Mouse (Mus musculus) hindbrain, embryonic 11.5 days (tissue): ENCODE measurements around the gene Epha8. TPM values are rescaled to one million over a fixed set of nuclear protein-coding genes. Genes with fewer than 3 reads are reported as not detected.

Source experiments
- ATAC-seq: fragments of 200-750 bp; cut with Nextera tagmentation; 2 replicates; pipeline ENCODE4 v1.8.0; 2017; ENCODE audit warnings: mild to moderate bottlenecking, moderate TSS enrichment, moderate library complexity; ENCODE audit not compliant: low FRiP score
- DNase-seq: peaks from one replicate; pipeline ENCODE4 v3.0.0-alpha.2; 2015; ENCODE audit warnings: low spot score
- H3K27ac ChIP-seq: fragments of 300-500 bp; sonication (generic); 2 replicates; pipeline ENCODE4 v1.5.1; 2014; ENCODE audit warnings: mild to moderate bottlenecking, low read depth, low read length
- H3K27me3 ChIP-seq: fragments of 300-500 bp; sonication (generic); 2 replicates; pipeline ENCODE4 v1.6.1; 2014; ENCODE audit warnings: mild to moderate bottlenecking, low read length, moderate library complexity, mixed read lengths; ENCODE audit not compliant: control insufficient read depth, insufficient read depth
- H3K36me3 ChIP-seq: fragments of 300-500 bp; sonication (generic); 2 replicates; pipeline ENCODE4 v1.6.1; 2014; ENCODE audit warnings: mild to moderate bottlenecking, low read length, moderate library complexity, mixed read lengths; ENCODE audit not compliant: control insufficient read depth, insufficient read depth
- H3K4me1 ChIP-seq: fragments of 300-500 bp; sonication (generic); replicated peaks from 2 replicates; pipeline ENCODE4 v1.6.1; 2014; ENCODE audit warnings: low read length, mixed read lengths; ENCODE audit not compliant: control insufficient read depth, insufficient read depth
- H3K4me2 ChIP-seq: fragments of 300-500 bp; sonication (generic); replicated peaks from 2 replicates; pipeline ENCODE4 v1.6.1; 2014; ENCODE audit warnings: mild to moderate bottlenecking, low read depth, low read length
- H3K4me3 ChIP-seq: fragments of 300-500 bp; sonication (generic); 2 replicates; pipeline ENCODE4 v1.5.1; 2014; ENCODE audit warnings: low read depth, low read length
- H3K9ac ChIP-seq: fragments of 300-500 bp; sonication (generic); 2 replicates; pipeline ENCODE4 v1.6.1; 2014; ENCODE audit warnings: low read depth, low read length
- H3K9me3 ChIP-seq: fragments of 300-500 bp; sonication (generic); 2 replicates; pipeline ENCODE4 v1.6.1; 2016; ENCODE audit warnings: low read length; ENCODE audit not compliant: control insufficient read depth
- WGBS: fragments of 180-500 bp; shearing (Covaris S2); extraction: QIAGEN DNeasy Blood & Tissue Kit; methylation state at CpG from one replicate; pipeline ENCODE4 v1.1.7; 2014; 5-methylcytosine and 5-hydroxymethylcytosine counted together
- polyA plus RNA-seq: library from polyadenylated mRNA; unstranded; fragments of >200 nt; fragmentation: Nextera tagmentation; extraction: Ambion mirVana; gene quantifications from 2 replicates; pipeline ENCODE4 v1.2.1, GENCODE M21; 2014

The Epha8 gene
- polyA plus RNA-seq, 1 experiment from 2014 or later, result 0.99 TPM

DNA sequence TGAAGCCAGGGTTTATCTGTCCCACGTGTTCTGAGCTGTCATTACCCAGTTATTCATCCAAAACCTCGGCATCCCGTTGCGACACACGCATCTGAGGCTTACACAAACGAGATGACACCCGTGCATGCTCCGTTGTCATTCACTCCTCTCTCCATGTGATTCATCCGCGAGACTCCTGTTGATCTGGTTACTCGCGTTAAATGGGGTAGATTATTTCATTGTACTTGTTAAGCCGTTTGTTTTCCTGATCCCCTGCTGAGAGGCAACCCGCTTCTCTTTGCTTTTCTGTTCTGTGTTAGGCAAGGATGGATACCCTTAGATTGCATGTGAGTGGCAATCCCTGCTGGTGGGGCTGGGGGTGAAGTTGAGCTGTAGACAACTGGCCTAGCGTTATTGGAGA, 30.8 kb downstream of the Epha8 start:
- no peak overlapping the region for H3K4me3 ChIP-seq
- no peak overlapping the region for H3K4me2 ChIP-seq
- ATAC-seq (no peak), DNase-seq (no peak)
- H3K9ac ChIP-seq, result no peak overlapping the region
- no peaks in the 10 kb centered on the region for H3K4me1 ChIP-seq
- peaks cover 7% of the 10 kb centered on the region; the same call in 1 of the 2 replicates for H3K27me3 ChIP-seq
- no peaks in the 10 kb centered on the region for H3K9me3 ChIP-seq
- 12% methylated on average over 15 of the region's 15 CpGs for WGBS
- no peak overlapping the region for H3K27ac ChIP-seq
- H3K36me3 ChIP-seq, result no peaks in the 10 kb centered on the region

DNA sequence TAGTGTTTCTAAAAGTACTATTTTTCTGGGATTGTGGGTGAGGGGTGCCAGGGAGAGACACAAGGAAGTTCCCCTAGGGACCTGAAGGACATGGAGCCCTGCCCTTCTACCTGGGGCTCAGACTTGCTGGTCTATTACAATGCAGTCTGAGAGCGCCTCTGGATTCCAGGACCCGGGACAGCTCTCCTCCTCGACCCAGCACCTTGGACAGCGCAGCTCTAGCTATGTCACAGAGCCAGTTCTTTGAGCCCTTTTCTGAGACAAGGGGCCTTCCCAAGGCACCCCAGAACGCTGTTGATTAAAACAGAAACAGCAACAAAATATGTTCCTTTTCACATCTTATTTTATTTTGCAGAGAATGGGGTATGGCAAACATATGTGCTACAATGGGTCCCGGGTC, 32.1 kb downstream of the Epha8 start:
- Histone ChIP-seq H3K27me3 (peaks cover 7% of the 10 kb centered on the region; the same call in 1 of the 2 replicates), H3K4me1 (no peaks in the 10 kb centered on the region)
- no peak for ATAC-seq

DNA sequence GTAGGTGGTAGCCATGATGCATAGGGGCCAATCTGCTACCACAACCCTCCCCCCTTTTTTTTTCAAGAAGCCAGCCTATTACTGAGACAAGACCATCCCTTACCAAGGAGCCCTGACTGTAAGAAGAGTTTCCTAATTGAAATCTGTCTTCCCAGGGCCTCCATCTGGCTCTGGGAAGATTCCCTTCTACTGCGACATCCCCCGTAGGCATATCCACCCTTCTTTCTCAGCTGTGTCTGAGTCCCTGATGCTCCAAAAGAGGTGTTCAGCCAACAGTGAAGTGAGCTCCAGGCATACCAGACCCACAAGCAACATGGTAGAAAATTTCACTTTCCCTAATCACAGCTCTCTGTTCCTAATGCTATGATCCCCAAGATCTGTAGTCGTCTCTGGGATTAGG, 37.1 kb downstream of the Epha8 start:
- no peaks in the 10 kb centered on the region for H3K27me3 ChIP-seq
- ATAC-seq, result no peak

More for the DNA sequence above, 32.1 kb downstream of the Epha8 start:
- no peak overlapping the region for H3K27ac ChIP-seq
- WGBS, result 7% methylated on average over 6 of the region's 6 CpGs
- no peak overlapping the region for H3K9ac ChIP-seq
- no peaks in the 10 kb centered on the region for H3K36me3 ChIP-seq
- H3K4me2 ChIP-seq, result no peak overlapping the region
- H3K4me3 ChIP-seq, result no peak overlapping the region
- peak; percentile 81 for DNase-seq
- no peaks in the 10 kb centered on the region for H3K9me3 ChIP-seq

DNA sequence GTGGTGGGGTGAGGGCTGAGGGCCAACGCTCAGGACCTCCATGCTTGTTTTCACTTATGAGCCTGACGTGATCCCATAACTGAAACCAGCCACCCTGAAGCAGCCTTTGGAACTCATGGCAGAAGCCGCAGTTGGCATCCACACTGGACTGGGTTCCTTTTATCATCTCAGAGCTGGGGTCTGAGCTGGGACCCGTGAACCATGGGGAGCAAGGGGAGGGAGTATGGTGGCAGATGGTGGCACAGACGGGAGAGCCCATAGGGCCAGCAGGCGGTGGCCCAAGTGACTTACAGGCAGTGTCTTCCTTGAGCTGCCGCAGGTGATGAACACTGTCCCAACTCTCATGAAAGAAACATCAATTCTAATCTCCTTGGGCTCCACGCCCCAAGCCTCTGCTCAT, 37.8 kb downstream of the Epha8 start:
- ATAC-seq (no peak), DNase-seq (no peak)
- H3K9me3 ChIP-seq, result no peaks in the 10 kb centered on the region
- WGBS, result 84% methylated on average over 8 of the region's 8 CpGs
- H3K4me2 ChIP-seq, result no peak overlapping the region
- H3K4me3 ChIP-seq, result no peak overlapping the region
- no peaks in the 10 kb centered on the region; the same call in 1 of the 2 replicates for H3K4me1 ChIP-seq
- H3K9ac ChIP-seq, result no peak overlapping the region
- no peak overlapping the region for H3K27ac ChIP-seq
- H3K27me3 ChIP-seq, result no peaks in the 10 kb centered on the region
- no peaks in the 10 kb centered on the region for H3K36me3 ChIP-seq

More for the DNA sequence above, 37.1 kb downstream of the Epha8 start:
- Histone ChIP-seq H3K9me3 (no peaks in the 10 kb centered on the region), H3K36me3 (no peaks in the 10 kb centered on the region), H3K27ac (no peak overlapping the region), H3K4me3 (no peak overlapping the region), H3K4me2 (no peak overlapping the region), H3K9ac (no peak overlapping the region), H3K4me1 (no peaks in the 10 kb centered on the region; the same call in 1 of the 2 replicates)
- DNase-seq, result no peak
- 79% methylated on average over 3 of the region's 3 CpGs for WGBS

DNA sequence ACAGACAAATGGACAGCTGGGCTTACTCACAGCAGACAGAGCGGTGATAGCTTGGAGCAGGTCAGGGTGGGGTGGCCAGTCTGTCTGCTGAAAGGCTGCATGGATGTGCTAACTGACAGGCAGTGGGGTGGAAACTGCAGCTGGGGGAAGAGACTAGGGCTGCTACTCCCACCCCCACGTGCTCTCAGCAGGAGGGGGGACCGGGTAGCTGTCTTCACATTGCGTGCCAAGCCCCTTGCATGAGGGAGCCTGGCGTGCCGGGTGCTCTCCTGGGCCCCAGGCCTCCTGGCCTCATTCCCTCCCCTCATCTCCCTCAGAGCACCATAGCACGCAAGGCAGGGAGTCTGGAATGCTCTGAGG, 39.5 kb downstream of the Epha8 start:
- Histone ChIP-seq H3K4me1 (no peaks in the 10 kb centered on the region; the same call in none of the 2 replicates), H3K4me3 (no peak overlapping the region), H3K4me2 (no peak overlapping the region), H3K27me3 (no peaks in the 10 kb centered on the region), H3K9ac (no peak overlapping the region), H3K9me3 (no peaks in the 10 kb centered on the region), H3K27ac (no peak overlapping the region), H3K36me3 (no peaks in the 10 kb centered on the region)
- 44% methylated on average over 7 of the region's 7 CpGs for WGBS
- ATAC-seq, result no peak
- no peak for DNase-seq

DNA sequence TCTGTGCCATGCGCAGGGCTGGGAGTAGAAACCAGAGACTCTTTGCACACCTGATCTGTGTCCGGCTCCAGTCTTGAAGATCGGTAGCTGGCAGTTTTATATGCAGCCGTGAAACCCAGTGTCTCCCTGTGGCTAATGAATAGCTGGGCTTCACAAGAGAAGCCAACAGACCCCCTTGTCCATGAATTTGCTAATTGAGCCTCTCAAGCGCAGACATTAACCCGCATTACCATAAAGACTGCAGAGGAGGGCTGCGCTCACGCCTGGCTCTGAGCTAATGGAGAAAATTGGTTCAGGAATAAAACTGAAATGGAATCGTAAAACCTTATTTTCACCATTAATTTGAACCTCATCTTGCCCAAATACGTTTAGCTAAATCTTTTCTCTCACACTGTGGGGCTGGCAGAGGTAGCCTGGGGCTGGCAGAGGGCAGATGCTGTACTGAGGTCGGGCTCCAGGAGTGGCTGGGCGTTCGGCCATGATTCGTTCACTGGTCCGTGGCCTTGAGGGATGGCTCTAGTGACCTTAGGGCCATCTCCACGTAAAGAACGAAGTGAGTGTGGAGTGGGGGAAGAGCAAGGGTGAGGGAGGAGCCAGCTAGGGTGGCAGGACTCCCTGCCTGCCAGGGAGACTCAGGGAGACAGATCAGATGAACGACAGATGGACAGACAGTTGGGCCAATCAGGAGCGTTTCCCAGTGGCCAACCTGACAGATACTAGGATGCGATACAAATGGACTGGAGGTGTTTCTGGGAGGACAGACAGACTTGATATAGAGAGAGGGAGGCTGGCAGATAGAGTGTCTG, 40.1 kb downstream of the Epha8 start:
- H3K4me3 ChIP-seq, result no peak overlapping the region
- WGBS, result 59% methylated on average over 20 of the region's 20 CpGs
- H3K9ac ChIP-seq, result no peak overlapping the region
- H3K27ac ChIP-seq, result peak overlapping the region; percentile 25; the same call in 1 of the 2 replicates
- H3K4me1 ChIP-seq, result peaks cover 4% of the 10 kb centered on the region
- no peaks in the 10 kb centered on the region for H3K9me3 ChIP-seq
- DNase-seq, result no peak
- H3K36me3 ChIP-seq, result no peaks in the 10 kb centered on the region
- H3K4me2 ChIP-seq, result no peak overlapping the region; the same call in 1 of the 2 replicates
- 0 out of 2 replicates have a peak, but pooled peaks cover under 1% of the 10 kb centered on the region for H3K27me3 ChIP-seq
- ATAC-seq, result no peak

DNA sequence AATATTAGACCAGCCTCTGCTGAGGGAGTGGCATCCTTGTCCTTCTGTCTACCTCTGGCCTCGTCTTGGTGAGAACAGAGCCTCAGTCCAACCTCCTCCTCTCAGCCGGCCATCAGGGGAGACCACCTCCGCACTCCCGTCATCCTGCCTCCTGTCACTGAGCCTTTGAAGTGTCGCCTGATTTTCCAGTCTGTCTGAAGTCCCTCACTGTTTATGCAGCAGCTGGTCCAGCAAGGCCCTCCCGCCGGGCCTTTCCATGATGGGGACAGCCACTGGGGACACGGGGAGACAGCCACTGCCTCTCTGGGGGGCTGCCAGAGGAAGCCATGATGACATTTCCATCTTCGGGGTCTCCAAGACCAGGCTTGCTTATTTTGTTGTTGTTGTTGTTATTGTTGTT, 43.8 kb downstream of the Epha8 start:
- 8% methylated on average over 9 of the region's 9 CpGs for WGBS
- H3K27ac ChIP-seq, result peak overlapping the region; percentile 54; the same call in 1 of the 2 replicates

DNA sequence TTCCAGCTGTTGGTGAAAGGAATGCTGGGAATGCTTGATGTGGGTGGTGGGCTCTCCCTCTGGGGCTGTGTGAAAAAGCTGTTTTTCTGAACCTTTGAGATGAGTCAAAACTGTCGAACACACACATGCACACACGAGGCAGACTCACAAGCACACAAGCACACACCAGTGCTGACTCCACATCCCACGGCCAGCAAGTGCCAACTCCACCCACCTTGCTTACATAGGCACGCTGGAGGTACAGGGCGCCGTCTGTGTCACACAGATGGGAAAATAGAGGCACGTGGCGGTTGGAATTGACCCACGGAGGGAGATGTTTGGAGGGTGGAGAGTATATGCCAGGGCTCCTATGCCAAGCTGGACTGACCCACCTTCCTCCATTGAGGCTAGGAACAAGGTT, 44.8 kb downstream of the Epha8 start:
- no peak overlapping the region for H3K4me3 ChIP-seq
- H3K27ac ChIP-seq, result no peak overlapping the region
- WGBS, result 35% methylated on average over 9 of the region's 9 CpGs
- no peaks in the 10 kb centered on the region for H3K9me3 ChIP-seq
- H3K4me1 ChIP-seq, result peaks cover 7% of the 10 kb centered on the region
- H3K4me2 ChIP-seq, result peak overlapping the region; percentile 8; the same call in 1 of the 2 replicates
- ATAC-seq (no peak), DNase-seq (no peak)
- peaks cover 3% of the 10 kb centered on the region; the same call in 1 of the 2 replicates for H3K27me3 ChIP-seq
- H3K36me3 ChIP-seq, result no peaks in the 10 kb centered on the region
- H3K9ac ChIP-seq, result no peak overlapping the region

More for the DNA sequence above, 43.8 kb downstream of the Epha8 start:
- ATAC-seq (no peak), DNase-seq (peak; percentile 45)
- H3K4me3 ChIP-seq, result no peak overlapping the region
- H3K4me2 ChIP-seq, result no peak overlapping the region
- H3K4me1 ChIP-seq, result peaks cover 7% of the 10 kb centered on the region
- H3K9me3 ChIP-seq, result no peaks in the 10 kb centered on the region
- no peaks in the 10 kb centered on the region for H3K36me3 ChIP-seq
- H3K9ac ChIP-seq, result no peak overlapping the region
- 0 out of 2 replicates have a peak, but pooled peaks cover 2% of the 10 kb centered on the region for H3K27me3 ChIP-seq

DNA sequence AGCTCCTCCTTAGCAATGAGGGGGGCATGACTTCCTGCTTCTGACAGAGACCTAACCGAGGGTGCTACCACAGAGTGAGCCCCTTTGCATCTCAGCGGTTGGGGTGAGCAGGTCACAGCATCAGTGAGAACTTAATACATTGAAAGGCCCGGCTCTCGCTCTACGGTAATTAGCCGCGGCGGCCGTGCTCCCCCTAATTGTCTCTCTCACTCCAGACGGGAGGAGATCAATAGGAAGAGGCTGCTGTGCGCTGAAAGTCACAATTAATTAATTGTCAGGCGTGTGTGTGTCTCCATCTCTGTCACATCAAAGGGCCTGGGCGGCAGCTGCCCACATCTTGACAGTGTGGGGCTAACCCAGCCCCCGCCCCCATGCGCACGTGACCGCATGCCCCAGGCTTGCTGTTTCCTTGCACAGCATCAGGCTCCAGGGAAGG, 45.4 kb downstream of the Epha8 start:
- Histone ChIP-seq H3K27ac (peak overlapping the region; percentile 69), H3K27me3 (peaks cover 8% of the 10 kb centered on the region; the same call in 1 of the 2 replicates), H3K4me3 (no peak overlapping the region), H3K4me2 (peak overlapping the region; percentile 8; the same call in 1 of the 2 replicates), H3K9ac (no peak overlapping the region), H3K9me3 (no peaks in the 10 kb centered on the region), H3K4me1 (peaks cover 7% of the 10 kb centered on the region), H3K36me3 (no peaks in the 10 kb centered on the region)
- DNase-seq, result peak; percentile 60
- peak; percentile 83 for ATAC-seq
- WGBS, result 2% methylated on average over 17 of the region's 17 CpGs
